Mouse (Mus musculus) liver, embryonic 11.5 days (tissue): ENCODE measurements around the gene Gm3417. TPM values are rescaled to one million over a fixed set of nuclear protein-coding genes. Genes with fewer than 3 reads are reported as not detected.

Experiments used
- ATAC-seq: fragments of 200-750 bp; cut with Nextera tagmentation; replicated peaks from 2 replicates; pipeline ENCODE4 v1.8.0; 2017; ENCODE audit warnings: moderate number of reproducible peaks, mild to moderate bottlenecking, moderate TSS enrichment, moderate library complexity; ENCODE audit not compliant: low FRiP score
- DNase-seq: peaks from one replicate; pipeline ENCODE4 v3.0.0-alpha.2; 2017; ENCODE audit warnings: low spot score
- H3K27ac ChIP-seq: fragments of 300-500 bp; sonication (generic); 2 replicates; pipeline ENCODE4 v1.5.1; 2014; ENCODE audit warnings: mild to moderate bottlenecking, low read depth, low read length, control low read depth
- H3K27me3 ChIP-seq: fragments of 300-500 bp; sonication (generic); replicated peaks from 2 replicates; pipeline ENCODE4 v1.6.1; 2014; ENCODE audit warnings: low read length, mixed read lengths; ENCODE audit not compliant: control insufficient read depth, insufficient read depth
- H3K36me3 ChIP-seq: fragments of 300-500 bp; sonication (generic); 2 replicates; pipeline ENCODE4 v1.6.1; 2014; ENCODE audit warnings: mild to moderate bottlenecking, low read length, moderate library complexity, mixed read lengths; ENCODE audit not compliant: control insufficient read depth, insufficient read depth
- H3K4me1 ChIP-seq: fragments of 300-500 bp; sonication (generic); replicated peaks from 2 replicates; pipeline ENCODE4 v1.6.1; 2014; ENCODE audit warnings: low read length, mixed read lengths; ENCODE audit not compliant: control insufficient read depth, insufficient read depth
- H3K4me2 ChIP-seq: fragments of 300-500 bp; sonication (generic); 2 replicates; pipeline ENCODE4 v1.6.1; 2014; ENCODE audit warnings: mild to moderate bottlenecking, control low read depth, moderate library complexity
- H3K4me3 ChIP-seq: fragments of 300-500 bp; sonication (generic); 2 replicates; pipeline ENCODE4 v1.5.1; 2014; ENCODE audit warnings: low read depth, low read length, control low read depth
- H3K9ac ChIP-seq: fragments of 300-500 bp; sonication (generic); 2 replicates; pipeline ENCODE4 v1.6.1; 2014; ENCODE audit warnings: low read depth, low read length, control low read depth
- H3K9me3 ChIP-seq: fragments of 300-500 bp; sonication (generic); 2 replicates; pipeline ENCODE4 v1.6.1; 2016; ENCODE audit warnings: low read length, inconsistent platforms, mixed read lengths; ENCODE audit not compliant: control insufficient read depth
- WGBS: fragments of 180-500 bp; shearing (Covaris S2); extraction: QIAGEN DNeasy Blood & Tissue Kit; methylation state at CpG from one replicate; pipeline ENCODE4 v1.1.7; 2014; 5-methylcytosine and 5-hydroxymethylcytosine counted together
- polyA plus RNA-seq: library from polyadenylated mRNA; unstranded; fragments of >200 nt; fragmentation: Nextera tagmentation; extraction: Ambion mirVana; gene quantifications from 2 replicates; pipeline ENCODE4 v1.2.1, GENCODE M21; 2014

The Gm3417 gene
- polyA plus RNA-seq, 1 experiment from 2014 or later: 2.6 TPM

DNA sequence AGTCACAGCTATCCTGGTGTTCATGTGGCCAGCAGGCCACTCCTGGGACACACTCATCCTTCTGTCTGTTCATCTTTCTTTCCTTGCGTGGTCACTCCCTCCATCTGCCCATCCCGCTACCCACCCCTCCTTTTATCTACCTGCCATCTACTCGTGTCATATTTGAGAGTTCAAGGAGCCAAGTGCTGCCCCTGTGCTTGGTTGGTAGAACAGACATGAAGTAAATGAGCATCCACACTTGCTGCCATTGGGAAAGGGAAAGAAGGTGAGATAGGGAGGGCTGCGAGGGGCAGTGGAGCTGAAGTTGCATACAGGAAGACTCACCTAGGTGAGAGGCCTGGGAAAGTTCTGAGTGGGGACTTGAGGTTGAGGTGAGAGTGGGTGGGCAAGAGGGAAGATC is 64.2 kb downstream of the Gm3417 start:
- Histone ChIP-seq H3K4me3 (no peak overlapping the region), H3K36me3 (no peaks in the 10 kb centered on the region), H3K9me3 (no peaks in the 10 kb centered on the region), H3K27ac (no peak overlapping the region), H3K9ac (no peak overlapping the region), H3K4me2 (no peak overlapping the region), H3K4me1 (no peaks in the 10 kb centered on the region), H3K27me3 (no peaks in the 10 kb centered on the region)
- no peak for ATAC-seq
- no peak for DNase-seq
- WGBS: 88% methylated on average over 4 of the region's 4 CpGs

Other genes starting within 250 kb of the Gm3417 start
- gene Wdr27, start 35.6 kb downstream of the Gm3417 start, polyA plus RNA-seq: 2.0 and 2.9 TPM in 2 replicates
- gene 1600012H06Rik, start 35.6 kb downstream of the Gm3417 start, polyA plus RNA-seq: 19.9 and 22.2 TPM in 2 replicates
- gene Phf10, start 17.5 kb downstream of the Gm3417 start, polyA plus RNA-seq: 137 and 150 TPM in 2 replicates
- 8.1 and 8.2 TPM in 2 replicates for gene 9030025P20Rik, start 322 bp downstream of the Gm3417 start, polyA plus RNA-seq
- 5.4 and 5.6 TPM in 2 replicates for gene Gm3435, start 31.4 kb upstream of the Gm3417 start, polyA plus RNA-seq
- 67.2 and 73.1 TPM in 2 replicates for gene Ermard, start 62.4 kb upstream of the Gm3417 start, polyA plus RNA-seq
- gene Tcte3, start 62.7 kb upstream of the Gm3417 start, polyA plus RNA-seq: 3.9 and 4.4 TPM in 2 replicates
- 3.0 and 4.6 TPM in 2 replicates for gene Gm3448, start 62.7 kb upstream of the Gm3417 start, polyA plus RNA-seq